Mouse (Mus musculus) MEL-GATA-1-ER (cell line): ENCODE data around the gene Oas1d.
A peak's percentile ranks its signal among the peaks of the same experiment; 100 is the strongest.
"Not testable (repeated sequence)": the region's sequence is repeated elsewhere in the genome, so short reads cannot be mapped to it uniquely, and the experiment has no call there.

Source experiments
- DNase-seq: peaks from one replicate; pipeline ENCODE4 v3.0.0-alpha.2; 2012; ENCODE audit warnings: low read depth; ENCODE audit errors: extremely low read depth

Gene Oas1d

GRCm38 (mm10) chr5:120914204-120914603 lies at the start of gene Oas1d:
Gene Oas1d, plus strand, starts transcription at chr5:120914536.
- not testable (repeated sequence) for DNase-seq

- peak; percentile 33 for DNase-seq
These were observed 48.9 kb upstream of the Oas1d start for GRCm38 (mm10) chr5:120865336-120865860.

- DNase-seq = no peak
These were observed 44.8 kb upstream of the Oas1d start for GRCm38 (mm10) chr5:120869436-120870015.

GRCm38 (mm10) chr5:120870081-120870480 lies 44.3 kb upstream of the Oas1d start:
- no peak for DNase-seq

- no peak for DNase-seq
These were observed 43.6 kb upstream of the Oas1d start for GRCm38 (mm10) chr5:120870782-120871181.

GRCm38 (mm10) chr5:120871469-120871868 lies 42.9 kb upstream of the Oas1d start:
- DNase-seq = no peak

- DNase-seq = not testable (repeated sequence)
These were observed 37.5 kb upstream of the Oas1d start for GRCm38 (mm10) chr5:120876839-120877238.

- DNase-seq = not testable (repeated sequence)
These were observed 36.9 kb upstream of the Oas1d start for GRCm38 (mm10) chr5:120877407-120877806.

- not testable (repeated sequence) for DNase-seq
These were observed 35.5 kb upstream of the Oas1d start for GRCm38 (mm10) chr5:120878803-120879202.

GRCm38 (mm10) chr5:120881681-120882080 lies 32.7 kb upstream of the Oas1d start:
- DNase-seq = not testable (repeated sequence)

GRCm38 (mm10) chr5:120887413-120887812 lies 26.9 kb upstream of the Oas1d start, which contains the start of gene Oas1g:
Gene Oas1g, minus strand, starts transcription at chr5:120887613.
- DNase-seq = not testable (repeated sequence)

GRCm38 (mm10) chr5:120887831-120888230 lies 26.5 kb upstream of the Oas1d start:
- DNase-seq = no peak

GRCm38 (mm10) chr5:120888294-120888815 lies 26.0 kb upstream of the Oas1d start:
- not testable (repeated sequence) for DNase-seq

GRCm38 (mm10) chr5:120890026-120890425 lies 24.3 kb upstream of the Oas1d start:
- no peak for DNase-seq

GRCm38 (mm10) chr5:120890991-120891390 lies 23.3 kb upstream of the Oas1d start:
- DNase-seq = no peak

GRCm38 (mm10) chr5:120891566-120892242 lies 22.6 kb upstream of the Oas1d start:
- DNase-seq = not testable (repeated sequence)

GRCm38 (mm10) chr5:120892243-120892660 lies 22.1 kb upstream of the Oas1d start:
- DNase-seq = no peak

- not testable (repeated sequence) for DNase-seq
These were observed 20.5 kb upstream of the Oas1d start for GRCm38 (mm10) chr5:120893866-120894265.

- not testable (repeated sequence) for DNase-seq
These were observed 19.6 kb upstream of the Oas1d start for GRCm38 (mm10) chr5:120894692-120895091.

GRCm38 (mm10) chr5:120895231-120895900 lies 19.0 kb upstream of the Oas1d start:
- DNase-seq = no peak

- DNase-seq = no peak
These were observed 16.0 kb upstream of the Oas1d start for GRCm38 (mm10) chr5:120898307-120898706.

GRCm38 (mm10) chr5:120898726-120899125 lies 15.6 kb upstream of the Oas1d start:
- no peak for DNase-seq
